Mouse (Mus musculus) 416B (cell line): ENCODE data around the gene Csrnp3.

Experiments
- DNase-seq: peaks from one replicate; pipeline ENCODE4 v3.0.0; 2011; ENCODE audit warnings: low read depth

Csrnp3 gene

DNA sequence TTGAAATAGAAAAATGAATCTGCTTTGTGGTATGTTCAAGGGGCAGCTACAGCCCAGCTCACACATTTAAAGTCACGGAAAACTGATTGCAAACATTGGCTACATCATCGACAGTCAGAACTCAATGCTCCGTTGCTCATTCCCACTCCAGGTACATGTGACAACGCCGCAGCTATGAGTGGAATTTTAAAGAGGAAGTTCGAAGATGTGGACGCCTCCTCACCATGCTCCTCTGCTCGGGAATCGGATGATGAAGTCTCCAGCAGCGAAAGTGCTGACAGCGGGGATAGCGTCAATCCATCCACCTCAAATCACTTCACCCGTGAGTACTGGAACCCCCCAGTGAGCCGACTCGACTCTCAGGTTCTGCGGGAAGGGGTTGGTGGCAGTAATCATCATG is 103.2 kb downstream of the Csrnp3 start:
- DNase-seq, result no peak

DNA sequence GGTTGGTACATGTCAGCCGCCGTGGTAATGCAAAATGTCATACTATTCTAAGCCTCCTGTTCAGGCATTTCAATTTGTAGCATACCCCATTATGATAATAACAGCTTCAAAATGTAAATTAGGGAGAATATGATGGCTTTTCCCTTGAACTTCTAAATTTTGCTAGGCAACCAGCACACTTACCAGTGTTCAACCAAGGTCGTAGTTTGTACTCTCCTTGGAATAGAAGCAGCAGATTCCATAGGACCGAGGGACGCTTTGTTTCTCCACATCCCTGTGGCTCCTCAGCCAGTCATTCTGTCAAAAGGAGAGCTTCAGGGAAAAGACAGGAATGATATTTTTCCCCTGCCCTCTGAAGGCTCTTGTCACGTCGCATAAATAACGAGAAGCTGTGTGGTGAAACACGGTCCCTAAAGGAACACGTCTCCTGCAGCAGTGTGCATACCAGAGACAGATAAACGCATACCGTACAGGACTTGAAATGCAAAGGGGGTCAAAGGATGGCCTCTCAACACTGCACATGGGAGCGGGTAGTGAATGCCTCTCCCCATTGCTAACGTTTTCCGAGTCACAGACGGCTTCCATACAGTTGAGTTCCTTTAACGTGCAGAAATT is 108.3 kb downstream of the Csrnp3 start:
- DNase-seq, result no peak

GRCm38 (mm10) chr2:65955804-65956203 is 110.2 kb downstream of the Csrnp3 start:
- DNase-seq, result no peak

DNA sequence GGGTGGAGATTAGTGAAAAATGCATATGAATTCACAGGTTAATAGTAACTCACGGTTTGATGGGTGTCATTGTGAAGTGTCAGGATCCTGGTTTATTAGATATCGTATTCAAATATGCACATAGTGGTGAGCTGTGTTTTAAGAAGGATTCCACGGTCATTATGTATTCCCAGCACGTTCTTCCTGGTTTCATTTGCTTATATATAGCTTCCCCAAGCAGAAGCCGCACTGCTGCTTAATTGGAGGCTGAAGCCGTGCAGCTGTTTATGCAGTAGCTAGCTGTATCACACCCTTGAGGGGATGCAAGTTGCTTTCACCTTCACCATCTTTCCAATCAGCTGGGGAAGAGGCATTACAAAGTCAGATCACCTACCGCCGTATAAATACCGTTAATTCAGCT is 111.2 kb downstream of the Csrnp3 start:
- DNase-seq, result no peak

DNA sequence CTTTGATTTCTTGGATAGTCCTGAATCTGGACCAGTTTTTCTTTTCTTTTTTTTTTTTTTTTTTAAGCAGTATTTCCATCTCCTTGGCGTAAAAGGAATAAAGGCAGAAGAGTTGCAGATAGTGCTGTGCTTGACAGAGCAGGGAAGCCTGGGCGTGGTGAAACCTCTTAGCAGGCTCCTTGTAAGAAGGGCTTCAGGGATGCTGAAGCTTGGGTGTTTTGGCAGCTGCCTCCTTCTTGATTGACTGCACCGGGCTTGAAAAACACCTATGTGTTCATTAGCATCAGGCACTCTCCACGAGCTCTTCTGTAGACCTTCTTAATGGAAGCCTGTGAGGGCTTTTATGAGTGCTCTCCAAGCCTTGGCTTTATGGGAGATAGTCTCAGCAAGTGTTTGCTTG is 117.9 kb downstream of the Csrnp3 start:
- no peak for DNase-seq

DNA sequence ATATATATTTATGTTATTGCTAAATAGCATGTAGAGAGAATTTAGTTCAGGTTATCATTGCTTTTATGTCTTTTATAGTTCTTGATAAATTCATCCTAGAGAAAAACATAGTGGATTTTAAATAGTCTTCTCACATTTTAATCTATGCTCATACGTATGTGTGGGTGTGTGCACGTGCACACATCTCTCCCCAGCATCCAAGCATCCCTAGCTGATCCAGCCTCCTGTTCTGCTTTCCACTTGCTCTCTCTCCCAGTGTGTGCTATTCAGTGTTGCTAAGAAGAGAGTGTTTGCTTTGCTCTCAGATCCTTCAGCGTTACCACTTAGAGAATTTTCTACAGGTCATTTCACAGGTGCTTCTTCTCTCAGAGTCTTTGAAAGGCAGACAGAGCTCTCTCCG is 123.2 kb downstream of the Csrnp3 start:
- DNase-seq, result no peak

DNA sequence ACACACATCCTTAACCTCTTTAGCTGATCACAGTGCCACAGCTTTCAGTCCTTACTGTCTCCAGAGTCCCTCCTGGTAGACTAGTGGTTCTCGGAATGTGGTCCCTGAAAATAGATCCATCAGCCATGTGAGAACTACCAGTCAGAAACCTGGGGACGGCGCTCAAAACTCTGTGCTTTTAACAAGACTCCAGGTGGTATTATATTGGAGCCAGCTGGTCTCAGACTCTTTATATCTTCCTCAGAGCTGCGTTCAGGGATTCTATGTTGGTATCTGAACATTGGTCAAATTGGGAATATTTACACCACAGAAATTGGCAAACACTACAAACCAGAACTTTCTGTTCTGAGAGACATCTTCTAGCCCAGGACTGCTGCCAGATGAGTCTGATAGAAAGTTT is 128.3 kb downstream of the Csrnp3 start:
- no peak for DNase-seq

GRCm38 (mm10) chr2:65975383-65975782 is 129.8 kb downstream of the Csrnp3 start:
- no peak for DNase-seq

GRCm38 (mm10) chr2:65979338-65980053 is 133.9 kb downstream of the Csrnp3 start:
- DNase-seq, result no peak

- DNase-seq, result no peak
Observed at GRCm38 (mm10) chr2:65981470-65981869, 135.9 kb downstream of the Csrnp3 start.

DNA sequence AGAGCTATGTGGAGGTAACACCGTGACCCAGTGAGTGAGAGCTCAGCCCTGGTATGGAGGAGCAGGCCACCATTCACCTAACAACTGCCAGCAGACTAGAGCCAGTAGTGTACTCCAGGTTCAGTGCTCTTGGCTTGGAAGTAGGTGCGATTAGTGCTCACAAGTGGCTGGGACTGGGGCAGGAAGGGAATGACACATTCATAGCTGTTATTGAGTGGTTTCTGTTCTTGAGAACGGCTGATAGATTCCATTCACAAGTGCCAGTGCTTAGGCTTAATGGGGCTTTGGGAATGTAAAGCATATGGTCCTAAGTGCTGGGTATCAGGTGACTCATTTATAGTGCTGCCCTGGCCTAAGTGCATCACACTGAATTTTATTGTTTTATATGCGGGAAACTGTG is 136.4 kb downstream of the Csrnp3 start:
- no peak for DNase-seq

DNA sequence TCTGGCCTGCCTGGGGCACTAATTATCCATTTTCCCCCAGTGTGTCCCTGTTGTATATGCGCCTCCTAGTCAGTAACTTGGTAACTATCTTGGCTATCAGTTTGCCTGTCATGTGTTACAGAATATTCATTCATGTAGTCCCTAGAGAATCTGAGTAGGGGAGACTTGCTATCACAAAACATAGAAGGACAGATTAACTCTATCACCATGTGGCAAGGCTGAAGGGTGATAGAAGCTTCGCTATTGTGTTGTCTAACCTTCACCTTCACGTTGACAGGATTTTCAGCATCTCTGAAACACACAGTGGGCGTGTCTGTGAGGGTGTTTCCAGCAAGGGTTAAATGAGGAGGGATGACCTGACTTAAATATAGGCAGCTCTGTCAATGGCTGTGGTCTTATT is 140.1 kb downstream of the Csrnp3 start:
- DNase-seq, result no peak

DNA sequence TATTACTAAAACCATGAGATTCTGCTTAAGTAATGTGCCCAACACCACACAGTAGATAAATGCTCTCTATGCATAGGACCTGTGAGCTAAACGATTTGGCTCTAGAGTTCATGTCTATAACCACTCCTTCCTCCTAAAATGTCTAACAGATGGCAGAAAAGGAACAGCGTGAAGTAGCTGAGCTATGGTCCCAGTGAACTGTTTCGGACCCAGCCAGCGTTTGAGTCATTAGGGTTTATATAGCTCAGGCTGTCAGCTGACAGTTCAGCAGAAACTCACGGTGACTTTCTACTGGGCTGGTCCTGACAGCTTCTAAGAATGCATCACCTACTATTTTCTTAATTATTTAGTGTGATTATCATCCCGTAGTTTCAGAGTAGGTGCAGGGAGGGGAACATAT is 141.5 kb downstream of the Csrnp3 start:
- DNase-seq, result no peak

DNA sequence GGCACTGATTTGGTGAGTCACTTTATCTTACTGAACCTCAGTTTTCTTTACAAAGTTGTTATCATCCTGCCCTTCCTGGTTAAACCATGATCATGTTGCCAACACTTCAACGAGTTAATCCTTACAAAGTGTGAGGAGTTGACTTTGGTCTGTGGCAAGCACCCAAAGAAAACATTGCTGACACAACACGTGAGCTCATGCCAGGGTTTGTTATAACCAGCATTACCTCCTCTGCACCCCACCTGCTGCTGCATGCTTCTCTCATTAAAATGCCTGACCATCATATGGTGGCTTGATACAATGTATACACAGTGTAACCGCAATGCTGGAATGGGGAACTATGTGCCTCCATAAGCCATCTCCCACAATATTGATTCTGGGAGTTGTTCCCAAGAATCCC is 142.0 kb downstream of the Csrnp3 start:
- DNase-seq, result no peak

DNA sequence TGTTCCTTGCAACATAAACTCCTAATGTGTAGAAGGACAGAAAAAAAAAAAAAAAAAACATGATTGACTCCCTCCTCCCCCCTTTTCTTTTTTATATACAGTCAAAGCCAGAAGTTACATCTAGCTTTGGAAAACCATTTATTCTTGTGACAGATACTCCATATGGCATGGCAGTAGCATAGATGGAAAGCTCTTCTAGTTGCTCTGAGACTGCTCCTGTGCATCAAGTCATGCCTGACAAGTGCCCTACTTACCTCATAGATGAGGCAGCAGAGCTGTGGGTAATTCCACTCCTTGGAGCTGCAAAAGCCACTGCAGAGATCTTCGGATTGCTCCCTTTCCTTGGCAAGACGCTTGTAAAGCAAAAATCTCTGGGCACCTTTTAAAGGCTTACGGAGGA is 143.2 kb downstream of the Csrnp3 start:
- DNase-seq, result no peak

DNA sequence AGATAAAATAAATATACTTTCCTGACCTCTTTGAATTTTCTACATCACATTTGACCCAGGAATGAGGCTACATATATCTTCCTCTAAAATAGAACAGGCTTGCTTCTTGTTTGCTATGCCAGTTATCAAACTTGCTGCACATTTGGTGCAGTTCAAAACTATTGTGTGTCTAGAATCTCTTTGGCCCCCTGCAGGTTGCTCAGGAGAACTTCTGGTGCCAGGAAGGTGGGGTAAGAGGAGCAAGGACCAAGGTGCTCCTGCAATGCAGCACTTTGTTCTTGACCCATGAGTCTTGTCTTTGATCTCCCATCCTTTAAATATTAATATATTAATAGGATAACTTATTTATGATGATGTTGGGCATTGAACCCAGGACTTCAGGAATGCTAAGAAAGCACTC is 144.5 kb downstream of the Csrnp3 start:
- no peak for DNase-seq

- DNase-seq, result no peak
Observed at GRCm38 (mm10) chr2:65990754-65991153, 145.2 kb downstream of the Csrnp3 start.

GRCm38 (mm10) chr2:65993371-65993770 is 147.8 kb downstream of the Csrnp3 start:
- DNase-seq, result no peak

GRCm38 (mm10) chr2:65994886-65995468 is 149.4 kb downstream of the Csrnp3 start:
- no peak for DNase-seq

DNA sequence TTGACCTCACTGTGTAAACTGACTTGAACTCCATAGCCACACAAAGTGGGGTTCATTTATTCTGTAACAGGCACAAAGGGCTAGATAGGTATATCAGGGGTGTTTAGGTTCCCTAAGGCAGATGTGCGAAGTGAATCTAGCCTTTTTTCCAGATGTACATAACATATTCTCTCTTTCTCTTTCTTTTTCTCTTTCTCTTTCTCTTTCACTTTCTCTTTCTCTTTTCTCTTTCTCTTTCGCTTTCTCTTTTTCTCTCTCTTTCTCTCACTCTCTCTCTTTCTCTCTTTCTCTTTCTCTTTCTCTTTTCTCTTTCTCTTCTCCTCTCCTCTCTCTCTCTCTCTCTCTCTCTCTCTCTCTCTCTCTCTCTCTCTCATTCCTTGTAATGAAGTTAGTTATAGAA is 153.2 kb downstream of the Csrnp3 start:
- no peak for DNase-seq

- DNase-seq, result no peak
Observed at GRCm38 (mm10) chr2:66008995-66009654, 163.6 kb downstream of the Csrnp3 start.

- DNase-seq, result no peak
Observed at GRCm38 (mm10) chr2:66009677-66010076, 164.1 kb downstream of the Csrnp3 start.

DNA sequence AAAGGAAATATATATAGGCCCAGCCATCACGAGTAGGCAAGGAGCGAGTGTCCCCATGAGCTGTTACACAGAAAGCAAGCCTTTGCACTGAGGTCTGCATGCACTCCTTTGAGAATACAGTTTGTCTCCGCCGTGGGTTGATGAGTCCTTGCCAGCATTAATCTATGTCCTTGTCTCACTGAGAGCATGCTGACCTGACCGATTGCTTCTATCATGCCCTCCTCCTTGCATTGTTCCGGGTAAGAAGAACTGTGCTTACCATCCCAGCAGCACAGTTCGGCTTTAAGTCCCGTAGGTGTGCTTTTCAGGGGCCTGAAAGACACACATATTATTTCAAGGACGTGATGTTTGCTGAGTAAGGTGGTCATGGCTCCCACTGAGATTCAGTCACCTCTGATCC is 173.1 kb downstream of the Csrnp3 start:
- DNase-seq, result no peak
